Mouse (Mus musculus) liver, embryonic 14.5 days (tissue): ENCODE results near the gene Relt. TPM values are rescaled to one million over a fixed set of nuclear protein-coding genes. Genes with fewer than 3 reads are reported as not detected.

ENCODE experiments used
- ATAC-seq: fragments of 200-750 bp; cut with Nextera tagmentation; 2 replicates; pipeline ENCODE4 v1.8.0; 2017; ENCODE audit warnings: moderate number of reproducible peaks, mild to moderate bottlenecking, moderate library complexity; ENCODE audit not compliant: insufficient read depth
- DNase-seq, 3 experiments: peaks; one replicate each; pipeline ENCODE4 v3.0.0-alpha.2; 2012 to 2013; ENCODE audit warnings: low read depth in 3 of 3, low spot score in 3 of 3
- H3K27ac ChIP-seq: fragments of 300-500 bp; sonication (generic); 2 replicates; pipeline ENCODE4 v1.5.1; 2014; ENCODE audit warnings: moderate library complexity, mild to moderate bottlenecking, control low read depth, inconsistent platforms
- H3K27me3 ChIP-seq: fragments of 300-500 bp; sonication (generic); 2 replicates; pipeline ENCODE4 v1.6.1; 2014; ENCODE audit warnings: mild to moderate bottlenecking, low read length, moderate library complexity; ENCODE audit not compliant: control insufficient read depth, insufficient read depth
- H3K36me3 ChIP-seq: fragments of 300-500 bp; sonication (generic); replicated peaks from 2 replicates; pipeline ENCODE4 v1.6.1; 2014; ENCODE audit warnings: low read depth; ENCODE audit not compliant: control insufficient read depth, insufficient read depth
- H3K4me1 ChIP-seq, 2 experiments: fragments of 200-500 bp in 1 of 2; fragments of 300-500 bp in 1 of 2; sonication (generic) in 1 of 2; replicated peaks; 2 replicates each; pipeline ENCODE4 v1.6.1; 2012 to 2014; ENCODE audit warnings: antibody characterized with exemption in 1 of 2, inconsistent platforms in 1 of 2, low read length in 1 of 2; ENCODE audit not compliant: control insufficient read depth in 2 of 2, insufficient read depth in 2 of 2
- H3K4me2 ChIP-seq: fragments of 300-500 bp; sonication (generic); 2 replicates; pipeline ENCODE4 v1.6.1; 2014; ENCODE audit warnings: low read depth, mild to moderate bottlenecking, control low read depth, moderate library complexity
- H3K4me3 ChIP-seq, 2 experiments: fragments of 200-500 bp in 1 of 2; fragments of 300-500 bp in 1 of 2; sonication (generic) in 1 of 2; 2 replicates each; pipeline ENCODE4 v1.5.1; 2012 to 2014; ENCODE audit warnings: low read depth in 2 of 2, low read length in 2 of 2, mild to moderate bottlenecking in 2 of 2, control low read depth in 1 of 2, inconsistent platforms in 1 of 2, moderate library complexity in 1 of 2; ENCODE audit not compliant: insufficient read depth in 1 of 2
- H3K9ac ChIP-seq: fragments of 300-500 bp; sonication (generic); replicated peaks from 2 replicates; pipeline ENCODE4 v1.6.1; 2014; ENCODE audit warnings: mild to moderate bottlenecking, control low read depth, moderate library complexity
- H3K9me3 ChIP-seq: fragments of 300-500 bp; sonication (generic); 2 replicates; pipeline ENCODE4 v1.6.1; 2016; ENCODE audit warnings: low read length, mixed read lengths; ENCODE audit not compliant: control insufficient read depth
- CTCF ChIP-seq: IDR thresholded peaks from 2 replicates; pipeline ENCODE4 v1.5.1; 2016; ENCODE audit warnings: antibody characterized with exemption, low read depth, control low read depth
- EP300 ChIP-seq: IDR thresholded peaks from 2 replicates; pipeline ENCODE4 v1.6.1; 2016; ENCODE audit warnings: antibody characterized with exemption, low read depth
- WGBS: fragments of 180-500 bp; shearing (Covaris S2); extraction: QIAGEN DNeasy Blood & Tissue Kit; methylation state at CpG from one replicate; pipeline ENCODE4 v1.1.7; 2014; ENCODE audit not compliant: insufficient replicate concordance; 5-methylcytosine and 5-hydroxymethylcytosine counted together
- polyA plus RNA-seq, 2 experiments: library from polyadenylated mRNA; depleted of rRNA in 1 of 2; stranded (reverse) in 1 of 2; unstranded in 1 of 2; fragments of >200 nt; fragmentation: Nextera tagmentation in 1 of 2; extraction: Ambion mirVana in 1 of 2; gene quantifications; 2 replicates each; pipeline versions ENCODE4 v1.2.1 to v1.2.3; 2012 to 2014

The Relt gene
- polyA plus RNA-seq, 2 experiments: 11.7 to 17.2 TPM

DNA sequence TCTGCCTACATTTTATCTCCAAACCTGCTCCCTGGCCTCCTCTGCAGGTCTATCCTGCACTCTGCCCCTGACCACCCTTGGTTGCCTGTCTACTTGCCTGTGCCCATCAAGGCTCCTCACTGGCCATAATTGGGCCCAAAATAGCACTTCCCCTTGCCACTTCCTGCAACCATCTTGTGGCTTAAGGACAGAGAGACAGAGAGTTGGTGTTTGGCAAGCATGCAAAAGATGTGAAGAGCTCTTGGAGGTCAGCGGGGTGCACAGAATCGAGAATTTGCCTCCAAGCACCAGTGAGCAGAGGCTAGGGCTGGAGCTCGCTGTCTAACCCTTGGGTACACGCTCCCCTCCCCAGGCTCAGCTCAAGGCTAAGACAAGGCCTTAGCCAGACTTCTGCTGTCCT lies 5.3 kb upstream of the Relt start:
- DNase-seq (no peak), ATAC-seq (no peak)
- Histone ChIP-seq H3K9ac (no peak overlapping the region), H3K4me2 (no peak overlapping the region), H3K4me3 (no peak overlapping the region), H3K27ac (no peak overlapping the region), H3K9me3 (no peaks in the 10 kb centered on the region), H3K36me3 (no peaks in the 10 kb centered on the region), H3K4me1 (peaks cover 3 to 8% of the 10 kb centered on the region in 2 experiments), H3K27me3 (no peaks in the 10 kb centered on the region)
- 40% methylated on average over 4 of the region's 4 CpGs for WGBS
- 0 out of 2 replicates have a peak, but pooled peaks have one; percentile 7 for TF ChIP-seq CTCF
- TF ChIP-seq EP300: no peak

- DNase-seq (peak in 1 of 3 experiments; percentile 47), ATAC-seq (no peak)
- H3K4me2 ChIP-seq: no peak overlapping the region
- H3K27me3 ChIP-seq: no peaks in the 10 kb centered on the region
- H3K27ac ChIP-seq: no peak overlapping the region
- H3K9me3 ChIP-seq: no peaks in the 10 kb centered on the region
- no peak overlapping the region for H3K9ac ChIP-seq
- TF ChIP-seq CTCF (no peak), EP300 (no peak)
- H3K4me3 ChIP-seq: no peak overlapping the region
- H3K4me1 ChIP-seq: peaks cover 3 to 8% of the 10 kb centered on the region in 2 experiments
- H3K36me3 ChIP-seq: no peaks in the 10 kb centered on the region
- WGBS: 31% methylated on average over 2 of the region's 2 CpGs
Measured at GRCm38 (mm10) chr7:100867561-100867960, 4.3 kb upstream of the Relt start.

DNA sequence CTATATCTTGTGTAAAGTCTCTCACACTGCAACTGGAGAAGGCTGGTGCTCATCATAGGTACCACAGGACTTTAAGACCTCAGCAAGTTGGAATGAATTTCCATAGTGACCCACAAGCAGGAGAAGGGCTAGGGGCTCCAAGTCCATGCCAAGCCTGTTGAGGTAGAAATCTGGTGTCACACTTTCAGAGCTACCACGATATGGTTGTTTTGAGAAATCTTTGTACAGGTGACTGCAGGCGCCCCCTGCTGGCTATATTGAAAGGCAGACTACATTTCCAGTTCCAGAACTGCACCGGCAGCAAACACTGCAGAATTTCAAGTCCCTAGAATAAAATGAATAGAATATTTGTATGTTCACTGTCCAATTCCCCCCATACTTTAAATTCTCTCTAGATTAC lies 3.4 kb upstream of the Relt start:
- Histone ChIP-seq H3K27ac (no peak overlapping the region), H3K27me3 (no peaks in the 10 kb centered on the region), H3K9me3 (no peaks in the 10 kb centered on the region), H3K9ac (no peak overlapping the region), H3K4me3 (no peak overlapping the region), H3K36me3 (no peaks in the 10 kb centered on the region), H3K4me2 (no peak overlapping the region), H3K4me1 (peaks cover 9 to 11% of the 10 kb centered on the region in 2 experiments)
- ATAC-seq (no peak), DNase-seq (peak in 2 of 3 experiments; percentile 53 to 55)
- WGBS: 3% methylated on average over 3 of the region's 3 CpGs
- TF ChIP-seq EP300: no peak
- TF ChIP-seq CTCF: peak; percentile 86

DNA sequence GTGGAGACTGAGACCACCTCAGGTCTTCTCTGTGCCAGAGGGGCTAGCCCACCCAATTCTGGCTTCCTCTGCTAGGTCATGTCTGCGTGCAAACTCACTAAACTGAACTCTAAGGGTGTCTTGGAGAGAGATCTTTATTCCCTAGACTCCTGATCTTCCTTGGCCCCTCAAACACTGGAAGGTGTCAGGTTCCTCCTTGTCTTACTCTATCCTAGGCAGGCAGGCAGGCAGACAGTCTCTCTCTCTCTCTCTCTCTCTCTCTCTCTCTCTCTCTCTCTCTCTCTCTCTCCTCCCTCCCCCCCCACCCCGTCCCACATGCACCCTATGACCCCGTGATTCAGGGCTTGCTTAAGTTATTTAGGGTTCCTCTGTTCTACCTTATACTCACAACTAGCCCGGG lies 893 bp downstream of the Relt start:
- TF ChIP-seq CTCF (no peak), EP300 (no peak)
- H3K9ac ChIP-seq: peak overlapping the region; percentile 97
- peak overlapping the region; percentile 89 for H3K4me2 ChIP-seq
- peak overlapping the region; percentile 87 to 91 for H3K4me3 ChIP-seq
- no peaks in the 10 kb centered on the region for H3K27me3 ChIP-seq
- ATAC-seq (peak; percentile 8), DNase-seq (no peak)
- peak overlapping the region; percentile 82 for H3K27ac ChIP-seq
- H3K9me3 ChIP-seq: no peaks in the 10 kb centered on the region
- WGBS: 1% methylated on average over 4 of the region's 4 CpGs
- H3K36me3 ChIP-seq: peaks cover 16% of the 10 kb centered on the region
- peaks cover 36 to 44% of the 10 kb centered on the region in 2 experiments for H3K4me1 ChIP-seq

DNA sequence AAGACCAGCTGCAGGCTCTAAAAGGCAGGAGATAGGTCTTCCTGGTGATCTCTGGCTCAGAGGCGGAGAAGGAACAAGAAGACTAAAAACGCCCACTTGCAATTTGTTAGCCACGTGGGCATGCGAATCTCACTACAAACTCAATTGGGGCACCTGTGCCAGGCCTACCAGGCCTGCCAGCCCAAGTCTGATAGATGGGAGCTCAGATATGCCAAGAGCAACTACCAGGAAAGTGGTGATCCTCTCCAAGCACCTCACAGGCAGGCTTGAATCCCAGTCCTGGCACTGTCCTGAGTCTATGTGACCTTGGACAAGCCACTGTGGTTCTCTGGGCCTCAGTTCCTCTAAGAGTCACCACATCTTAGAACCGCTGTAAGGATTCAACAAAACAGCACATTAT lies 2.0 kb downstream of the Relt start:
- H3K9ac ChIP-seq: peak overlapping the region; percentile 97

More for the DNA sequence above, 2.0 kb downstream of the Relt start:
- peak overlapping the region; percentile 87 to 91 for H3K4me3 ChIP-seq
- 66% methylated on average over 5 of the region's 5 CpGs for WGBS
- TF ChIP-seq CTCF (no peak), EP300 (no peak)
- no peaks in the 10 kb centered on the region for H3K27me3 ChIP-seq
- H3K36me3 ChIP-seq: peaks cover 16% of the 10 kb centered on the region
- DNase-seq (no peak), ATAC-seq (no peak)
- peaks cover 44 to 54% of the 10 kb centered on the region in 2 experiments for H3K4me1 ChIP-seq
- peak overlapping the region; percentile 82 for H3K27ac ChIP-seq
- peak overlapping the region; percentile 89 for H3K4me2 ChIP-seq
- H3K9me3 ChIP-seq: no peaks in the 10 kb centered on the region
